Mouse (Mus musculus) thymus, adult 2 months (tissue): Measurements from ENCODE around the gene Tox3.

Source experiments
- CTCF ChIP-seq: fragments of 200-500 bp; IDR thresholded peaks from 2 replicates; pipeline ENCODE4 v1.5.1; 2012; ENCODE audit warnings: mild to moderate bottlenecking, control low read depth, low read length, moderate library complexity, borderline replicate concordance; ENCODE audit not compliant: control insufficient read depth, poor library complexity, insufficient read depth; ENCODE audit errors: extremely low read depth
- POLR2A ChIP-seq: fragments of 200-500 bp; IDR thresholded peaks from 2 replicates; pipeline ENCODE4 v1.6.1; 2012; ENCODE audit warnings: mild to moderate bottlenecking, low read length, control low read depth, moderate library complexity; ENCODE audit not compliant: control insufficient read depth, poor library complexity, insufficient read depth; ENCODE audit errors: extremely low read depth

- TF ChIP-seq CTCF = no peak
- TF ChIP-seq POLR2A = no peak
These were observed 80.4 kb downstream of the Tox3 start for GRCm38 (mm10) chr8:90267698-90268256.
